Mouse (Mus musculus) brain, embryonic 14.5 days (tissue): ENCODE measurements at regions not wholly inside any gene's neighbourhood (a gene's known extent, or its start where the extent isn't known, plus 50 kb on each side); places are given as distances from the start of the nearest gene placed in this dataset.

ENCODE experiments used
- CTCF ChIP-seq: fragments of 200-500 bp; IDR thresholded peaks from 2 replicates; pipeline ENCODE4 v1.5.1; 2012; ENCODE audit warnings: inconsistent platforms, mild to moderate bottlenecking, moderate library complexity, borderline replicate concordance; ENCODE audit not compliant: insufficient read depth, insufficient read length; ENCODE audit errors: extremely low read depth
- POLR2A ChIP-seq: fragments of 200-500 bp; IDR thresholded peaks from 2 replicates; pipeline ENCODE4 v1.6.1; 2012; ENCODE audit warnings: mild to moderate bottlenecking, inconsistent platforms, borderline replicate concordance; ENCODE audit not compliant: poor library complexity, insufficient read depth, insufficient read length, severe bottlenecking; ENCODE audit errors: extremely low read depth

- no peak for TF ChIP-seq POLR2A
- TF ChIP-seq CTCF: no peak
These were observed 151.8 kb upstream of the Zfp706 start for GRCm38 (mm10) chr15:37159349-37159748.
